Mouse (Mus musculus) retina, adult 2 months (tissue): ENCODE measurements around the gene Hpdl.

ENCODE experiments used
- DNase-seq: peaks from one replicate; pipeline ENCODE4 v3.0.0-alpha.2; 2012; ENCODE audit warnings: low read depth, low spot score

Hpdl gene

DNA sequence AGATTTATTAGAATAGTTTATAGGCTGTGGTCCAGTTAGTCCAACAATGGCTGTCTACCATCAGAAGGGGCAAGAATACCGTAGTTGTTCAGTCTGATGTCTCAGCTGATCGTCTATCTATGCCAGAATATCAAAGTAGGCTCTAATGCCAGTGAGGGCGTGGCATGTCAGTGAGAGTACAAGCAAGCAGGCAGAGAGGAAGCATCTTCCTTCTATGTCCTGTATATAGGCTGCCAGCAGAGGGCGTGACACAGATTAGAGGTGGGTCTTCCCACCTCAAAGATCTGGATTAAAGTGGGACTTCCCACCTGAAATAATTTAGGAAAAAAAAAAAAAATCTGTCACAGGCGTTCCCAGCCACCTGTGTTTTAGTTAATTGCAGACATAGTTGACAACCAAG lies 21.6 kb downstream of the Hpdl start:
- no peak for DNase-seq

DNA sequence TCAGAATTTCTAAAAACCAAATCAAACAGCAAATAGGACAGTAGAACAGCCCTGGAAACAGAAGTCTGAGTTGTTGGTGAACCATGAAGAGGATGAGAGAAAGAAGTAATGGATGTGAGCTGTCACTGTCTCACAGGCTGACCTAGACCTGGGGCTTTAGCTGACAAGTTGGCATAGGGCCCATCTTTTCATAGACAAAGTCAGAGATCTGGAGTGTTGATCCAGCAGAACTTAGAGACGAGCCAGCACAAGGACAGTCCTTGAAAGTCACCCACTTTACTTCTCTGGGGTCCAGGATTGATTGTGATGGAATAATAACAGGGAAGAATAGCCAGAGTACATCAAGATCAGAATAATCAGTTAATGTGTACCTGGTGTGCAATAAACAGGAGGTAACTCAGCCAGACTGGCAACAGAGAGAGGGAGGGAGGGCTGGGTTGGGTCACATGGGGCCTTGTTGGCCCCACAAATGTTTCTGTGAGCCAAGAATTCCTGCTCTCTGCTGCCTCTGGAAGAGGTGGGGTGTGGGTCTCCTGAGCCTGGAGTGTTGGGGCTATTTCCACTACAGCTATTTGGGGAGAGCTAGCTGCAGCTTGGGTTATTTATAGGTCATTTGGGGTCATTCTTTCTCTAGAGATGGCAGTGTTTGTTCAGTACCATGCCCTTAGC lies 24.9 kb downstream of the Hpdl start:
- DNase-seq: no peak

DNA sequence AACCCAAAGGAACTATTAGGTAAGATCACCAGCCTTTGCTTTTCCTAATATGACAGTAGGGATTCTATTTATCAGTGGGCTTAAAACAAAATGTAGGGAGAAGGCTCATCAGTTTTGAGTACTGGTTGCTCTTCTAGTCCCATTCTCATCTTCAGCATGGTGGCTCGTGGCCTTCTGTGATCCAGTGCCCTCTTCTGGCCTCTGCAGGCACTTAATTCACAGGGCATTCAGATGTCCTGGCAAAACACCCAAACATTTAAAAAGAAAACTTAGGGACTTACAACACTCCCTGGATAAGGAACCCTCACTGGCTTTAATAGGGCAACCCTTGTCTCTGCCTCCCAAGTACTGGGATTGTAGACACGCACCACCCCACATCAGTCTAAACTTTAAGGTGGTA lies 27.2 kb downstream of the Hpdl start:
- no peak for DNase-seq

DNA sequence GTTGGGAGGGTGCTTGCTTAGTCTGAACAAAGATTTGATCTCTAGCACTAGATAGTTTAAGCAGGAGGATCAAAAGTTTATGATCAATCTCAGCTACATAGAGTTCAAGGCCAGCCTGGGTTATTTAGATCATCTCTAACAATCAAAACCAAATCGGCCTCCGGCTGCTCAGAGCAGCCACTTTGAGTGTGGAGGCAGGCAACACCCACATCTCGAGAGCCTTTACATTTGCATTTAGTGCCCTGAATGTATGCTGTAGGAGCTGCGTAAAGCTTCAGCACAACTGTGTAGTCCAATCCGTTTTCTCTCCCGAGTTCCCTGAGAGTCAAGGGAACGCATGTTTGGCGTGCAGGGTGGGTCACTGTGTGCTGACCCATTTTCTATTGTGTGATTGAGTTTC lies 29.1 kb downstream of the Hpdl start:
- no peak for DNase-seq

DNA sequence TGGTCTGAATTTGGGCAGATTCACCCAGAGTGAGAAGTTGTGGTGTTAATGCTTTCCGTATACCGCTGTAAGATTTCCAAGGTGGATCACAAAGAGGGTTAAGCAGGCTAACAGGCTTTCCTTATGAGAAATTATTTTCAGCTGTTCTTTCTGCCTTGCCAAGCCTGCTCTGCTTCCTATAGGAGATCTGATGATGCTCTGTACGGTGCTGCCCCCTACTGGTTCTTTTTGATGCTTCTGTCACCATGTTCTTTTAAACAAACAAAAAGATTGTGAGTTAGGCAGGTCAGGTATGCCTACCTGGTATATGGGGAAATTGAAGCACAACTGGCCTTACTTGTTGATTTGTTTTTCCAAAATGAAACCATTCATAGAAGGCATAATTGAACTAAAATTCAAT lies 32.6 kb downstream of the Hpdl start:
- peak; percentile 68 for DNase-seq

DNA sequence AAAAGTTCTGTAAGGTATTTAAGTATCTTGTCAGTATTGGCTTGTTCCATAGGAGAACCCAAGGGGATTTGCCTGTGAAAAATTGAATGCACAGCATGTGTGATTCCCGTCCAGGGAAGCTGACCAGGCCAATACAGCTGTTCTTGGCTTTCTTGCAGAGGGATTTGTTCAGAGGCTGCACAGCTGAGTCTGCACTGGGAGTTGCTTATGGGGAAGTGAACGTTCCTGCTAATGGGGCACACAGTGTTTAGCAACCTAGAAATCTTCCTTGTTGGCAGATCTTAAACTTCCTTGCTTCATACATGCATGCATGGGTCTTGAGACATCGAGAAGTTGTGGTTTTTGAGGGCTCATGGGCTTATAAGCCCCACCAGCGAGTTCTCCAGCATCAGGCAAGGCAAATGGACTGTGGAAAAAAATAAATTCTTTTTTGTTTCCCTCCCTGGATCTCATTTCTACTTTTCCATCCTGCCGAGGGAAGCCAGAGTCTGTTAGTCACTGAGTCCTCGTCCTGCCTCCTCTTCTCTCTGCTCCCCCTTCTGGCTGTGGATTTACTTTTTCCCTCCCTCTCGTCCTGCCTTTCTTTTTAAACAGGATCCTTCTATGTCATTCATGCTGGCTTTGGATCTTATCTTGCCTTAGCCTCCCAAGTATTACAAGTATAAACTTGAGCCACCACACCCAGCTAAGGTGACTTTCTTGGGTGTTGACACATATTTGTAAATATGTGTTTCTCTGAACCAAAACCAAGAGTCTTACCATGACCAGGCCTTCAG lies 33.3 kb downstream of the Hpdl start:
- no peak for DNase-seq

DNA sequence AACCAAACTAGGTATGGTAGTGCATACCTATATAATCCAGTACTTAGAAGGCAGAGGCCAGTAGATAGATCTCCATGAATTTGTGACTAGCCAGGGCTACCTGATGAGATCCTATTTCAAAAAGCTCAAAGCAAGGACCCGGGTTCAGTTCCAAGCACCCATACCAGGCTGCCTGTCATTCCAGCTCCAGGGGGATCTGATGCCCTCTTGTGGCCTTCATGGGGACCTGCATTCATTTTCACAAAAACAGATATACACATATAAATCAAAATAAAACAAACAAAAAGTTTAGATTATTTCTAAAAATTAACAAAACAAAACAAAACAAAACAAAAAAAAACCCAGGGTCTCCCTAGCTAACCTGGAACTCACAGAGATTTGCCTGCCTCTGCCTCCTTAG lies 34.9 kb downstream of the Hpdl start:
- no peak for DNase-seq

DNA sequence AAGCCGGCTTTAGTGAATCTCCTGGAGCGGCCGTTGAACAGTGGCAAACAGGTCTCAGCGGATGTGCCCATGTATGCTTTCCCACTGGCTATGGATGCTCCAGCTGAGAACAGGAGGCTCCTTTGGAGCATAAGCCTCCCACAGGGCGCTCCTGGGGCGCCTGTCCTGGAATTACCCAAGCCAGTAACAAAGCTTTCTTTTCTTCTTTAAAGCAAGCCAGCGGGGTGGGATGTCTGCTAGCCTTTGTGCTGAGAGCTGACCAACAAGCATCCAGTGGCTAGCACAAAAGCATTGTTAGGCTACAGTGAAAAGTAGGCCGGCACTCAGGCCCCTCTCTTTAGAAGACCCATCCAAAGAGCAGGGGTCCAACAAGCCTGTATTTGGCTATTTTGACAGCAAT lies 39.3 kb downstream of the Hpdl start:
- no peak for DNase-seq

DNA sequence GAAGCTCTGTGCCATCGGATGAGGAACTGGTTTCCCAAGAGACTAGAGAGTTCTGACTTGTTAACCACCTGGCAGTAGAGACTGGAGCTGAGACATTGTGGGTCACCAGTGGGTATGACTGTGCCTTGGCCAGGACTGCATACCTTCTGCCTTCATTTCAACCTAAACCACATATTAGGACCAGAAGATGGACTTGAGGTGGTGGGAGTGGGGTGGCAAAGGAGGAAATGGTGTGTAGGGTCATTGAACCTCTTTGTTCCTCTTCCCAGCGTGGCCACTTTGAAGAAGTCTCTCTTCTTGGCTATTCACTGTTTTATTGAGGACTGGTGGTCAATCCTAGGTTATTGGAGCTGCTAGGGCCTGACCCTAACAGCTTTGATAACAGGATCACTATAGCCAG lies 40.1 kb downstream of the Hpdl start:
- DNase-seq: no peak

DNA sequence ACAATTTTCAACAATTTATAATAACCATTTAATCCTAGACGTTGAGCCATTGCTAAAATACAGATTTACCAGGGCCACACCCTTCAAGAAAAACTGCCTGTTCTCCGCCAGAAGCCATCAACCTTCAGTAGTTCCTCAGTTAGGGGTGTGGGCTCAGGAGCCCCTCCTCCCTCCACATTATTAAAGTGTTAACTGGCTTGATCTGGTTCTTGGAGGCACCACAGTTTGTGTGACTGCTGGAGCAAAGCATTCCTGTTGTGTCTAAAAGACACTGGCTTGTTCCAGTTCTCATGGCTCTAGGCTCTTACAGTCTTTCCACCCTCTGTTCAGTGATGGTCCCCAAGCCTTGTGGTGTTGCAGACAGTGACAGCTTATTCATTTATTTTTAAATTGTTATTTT lies 41.0 kb downstream of the Hpdl start:
- no peak for DNase-seq

DNA sequence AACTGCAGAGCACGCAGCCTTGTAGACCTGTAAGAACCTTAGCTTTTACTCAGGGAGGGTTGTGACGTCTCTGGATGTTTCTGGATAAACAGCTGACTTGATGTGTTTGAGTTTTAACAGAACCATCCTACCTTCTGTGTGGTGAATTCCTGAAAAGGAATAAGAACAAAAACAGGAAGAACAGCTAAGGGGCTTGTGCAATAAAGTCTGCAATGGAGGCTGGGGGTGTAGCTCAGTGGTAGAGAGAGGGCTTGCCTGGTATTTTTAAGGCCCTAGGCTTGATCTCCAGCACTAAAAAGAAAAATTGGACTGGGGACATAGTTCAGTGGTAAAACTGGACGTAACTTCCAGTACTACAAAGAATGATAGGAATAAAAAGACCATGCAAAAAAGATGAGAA lies 44.4 kb downstream of the Hpdl start:
- DNase-seq: no peak

DNA sequence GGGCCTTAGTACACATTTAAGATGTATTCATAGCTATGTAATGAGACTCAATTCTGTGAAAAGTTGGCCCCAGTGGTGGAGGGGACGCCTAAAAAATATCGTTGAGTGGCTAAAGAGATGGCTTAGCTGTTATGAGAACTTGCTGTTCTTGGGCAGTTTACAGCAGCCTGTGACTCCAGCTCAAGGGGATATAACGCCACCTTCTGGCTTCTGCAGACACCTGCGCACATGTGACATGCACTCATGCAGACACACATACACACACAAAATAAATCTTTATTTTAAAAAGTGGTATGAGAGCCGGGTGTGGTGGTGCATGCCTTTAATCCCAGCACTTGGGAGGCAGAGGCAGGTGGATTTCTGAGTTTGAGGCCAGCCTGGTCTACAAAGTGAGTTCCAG lies 45.1 kb downstream of the Hpdl start:
- DNase-seq: no peak
